Mouse (Mus musculus) small intestine, adult 2 months (tissue): ENCODE results near the gene Pak7.

Experiments used
- CTCF ChIP-seq: fragments of 200-500 bp; IDR thresholded peaks from 2 replicates; pipeline ENCODE4 v1.5.1; 2012; ENCODE audit warnings: low read depth, mild to moderate bottlenecking, control low read depth, inconsistent platforms, low read length, moderate library complexity, mixed read lengths; ENCODE audit not compliant: insufficient replicate concordance, insufficient read length; ENCODE audit errors: extremely low read depth
- POLR2A ChIP-seq: fragments of 200-500 bp; IDR thresholded peaks from 2 replicates; pipeline ENCODE4 v1.6.1; 2012; ENCODE audit warnings: low read depth, mild to moderate bottlenecking, control low read depth, inconsistent platforms, low read length, moderate library complexity

- TF ChIP-seq CTCF: no peak
- TF ChIP-seq POLR2A: no peak
These were observed 249.3 kb downstream of the Pak7 start for GRCm38 (mm10) chr2:136138451-136138850.
